Mouse (Mus musculus): ENCODE data around the gene Commd3. TPM values are rescaled to one million over a fixed set of nuclear protein-coding genes. Genes with fewer than 3 reads are reported as not detected.

Commd3 gene
- polyA plus RNA-seq, 1 experiment from 2014 or later: 134 TPM

- Histone ChIP-seq H3K27ac (ENCODE audit: low read depth, low read length) (no peak overlapping the region), H3K9ac (ENCODE audit: low read length) (no peak overlapping the region), H3K36me3 (ENCODE audit: control insufficient read depth, insufficient read depth, low read length) (no peaks in the 10 kb centered on the region), H3K9me3 (ENCODE audit: control insufficient read depth, low read length) (no peaks in the 10 kb centered on the region), H3K4me3 (ENCODE audit: low read depth, low read length) (no peak overlapping the region), H3K4me1 (replicated peaks; ENCODE audit: control insufficient read depth, insufficient read depth, low read length) (peaks cover 9% of the 10 kb centered on the region; the same call in 1 of the 2 replicates), H3K27me3 (ENCODE audit: control insufficient read depth, insufficient read depth, low read length) (peaks cover 63% of the 10 kb centered on the region), H3K4me2 (ENCODE audit: low read depth, low read length, severe bottlenecking) (no peak overlapping the region; the same call in 1 of the 2 replicates)
- no peak for ATAC-seq (replicated peaks; ENCODE audit: low FRiP score)
- DNase-seq (ENCODE audit: low spot score): no peak
- WGBS: under 1% methylated on average over 8 of the region's 8 CpGs
Measured at GRCm38 (mm10) chr2:18695163-18695562, 23.0 kb downstream of the Commd3 start.

GRCm38 (mm10) chr2:18695629-18696150 is 23.5 kb downstream of the Commd3 start:
- H3K36me3 ChIP-seq (ENCODE audit: control insufficient read depth, insufficient read depth, low read length): no peaks in the 10 kb centered on the region
- peaks cover 5% of the 10 kb centered on the region; the same call in 1 of the 2 replicates for H3K4me1 ChIP-seq (replicated peaks; ENCODE audit: control insufficient read depth, insufficient read depth, low read length)
- H3K4me2 ChIP-seq (ENCODE audit: low read depth, low read length, severe bottlenecking): no peak overlapping the region
- H3K27ac ChIP-seq (ENCODE audit: low read depth, low read length): no peak overlapping the region
- H3K9ac ChIP-seq (ENCODE audit: low read length): no peak overlapping the region
- WGBS: 2% methylated on average over 7 of the region's 7 CpGs
- peaks cover 62% of the 10 kb centered on the region for H3K27me3 ChIP-seq (ENCODE audit: control insufficient read depth, insufficient read depth, low read length)
- DNase-seq (ENCODE audit: low spot score) (no peak), ATAC-seq (replicated peaks; ENCODE audit: low FRiP score) (no peak)
- no peak overlapping the region for H3K4me3 ChIP-seq (ENCODE audit: low read depth, low read length)
- no peaks in the 10 kb centered on the region for H3K9me3 ChIP-seq (ENCODE audit: control insufficient read depth, low read length)

DNA sequence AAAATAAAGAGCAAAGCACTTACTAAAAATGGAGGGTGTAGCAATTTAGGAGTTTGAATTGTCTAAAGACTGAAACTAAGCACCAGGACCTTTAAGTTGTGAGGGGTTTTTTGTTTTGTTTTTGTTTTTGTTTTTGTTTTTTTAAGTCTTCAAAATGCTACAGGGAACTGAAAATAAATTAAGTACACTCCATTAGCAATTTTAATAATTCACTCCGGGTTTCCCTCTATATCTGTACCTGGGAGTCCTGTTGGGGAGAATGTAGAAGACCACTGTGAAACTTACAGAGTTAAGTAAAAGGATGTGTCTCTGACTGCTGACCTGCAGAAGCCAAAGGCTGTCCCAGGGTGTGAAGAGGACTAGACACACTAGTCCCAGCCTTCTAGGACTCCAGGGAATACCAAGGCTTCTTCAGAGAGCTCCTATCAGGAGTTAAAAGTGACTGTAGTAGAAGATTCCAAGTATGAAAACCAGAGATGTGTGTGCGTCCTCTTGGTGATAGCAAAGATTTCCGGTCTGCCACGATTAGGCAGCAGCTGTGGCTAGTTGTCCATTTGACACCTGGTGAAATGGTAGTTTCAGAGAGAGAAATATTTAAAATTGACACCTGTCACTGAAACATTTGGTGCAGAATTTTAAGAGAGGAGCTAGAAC is 25.5 kb downstream of the Commd3 start:
- H3K9ac ChIP-seq (ENCODE audit: low read length): no peak overlapping the region
- H3K4me3 ChIP-seq (ENCODE audit: low read depth, low read length): no peak overlapping the region
- no peaks in the 10 kb centered on the region for H3K36me3 ChIP-seq (ENCODE audit: control insufficient read depth, insufficient read depth, low read length)
- WGBS: under 1% methylated on average over 4 of the region's 4 CpGs
- peaks cover 61% of the 10 kb centered on the region for H3K27me3 ChIP-seq (ENCODE audit: control insufficient read depth, insufficient read depth, low read length)
- no peak overlapping the region for H3K4me2 ChIP-seq (ENCODE audit: low read depth, low read length, severe bottlenecking)
- H3K27ac ChIP-seq (ENCODE audit: low read depth, low read length): no peak overlapping the region
- ATAC-seq (replicated peaks; ENCODE audit: low FRiP score): no peak
- no peak for DNase-seq (ENCODE audit: low spot score)
- no peaks in the 10 kb centered on the region for H3K9me3 ChIP-seq (ENCODE audit: control insufficient read depth, low read length)
- H3K4me1 ChIP-seq (replicated peaks; ENCODE audit: control insufficient read depth, insufficient read depth, low read length): peaks cover 3% of the 10 kb centered on the region; the same call in 1 of the 2 replicates

DNA sequence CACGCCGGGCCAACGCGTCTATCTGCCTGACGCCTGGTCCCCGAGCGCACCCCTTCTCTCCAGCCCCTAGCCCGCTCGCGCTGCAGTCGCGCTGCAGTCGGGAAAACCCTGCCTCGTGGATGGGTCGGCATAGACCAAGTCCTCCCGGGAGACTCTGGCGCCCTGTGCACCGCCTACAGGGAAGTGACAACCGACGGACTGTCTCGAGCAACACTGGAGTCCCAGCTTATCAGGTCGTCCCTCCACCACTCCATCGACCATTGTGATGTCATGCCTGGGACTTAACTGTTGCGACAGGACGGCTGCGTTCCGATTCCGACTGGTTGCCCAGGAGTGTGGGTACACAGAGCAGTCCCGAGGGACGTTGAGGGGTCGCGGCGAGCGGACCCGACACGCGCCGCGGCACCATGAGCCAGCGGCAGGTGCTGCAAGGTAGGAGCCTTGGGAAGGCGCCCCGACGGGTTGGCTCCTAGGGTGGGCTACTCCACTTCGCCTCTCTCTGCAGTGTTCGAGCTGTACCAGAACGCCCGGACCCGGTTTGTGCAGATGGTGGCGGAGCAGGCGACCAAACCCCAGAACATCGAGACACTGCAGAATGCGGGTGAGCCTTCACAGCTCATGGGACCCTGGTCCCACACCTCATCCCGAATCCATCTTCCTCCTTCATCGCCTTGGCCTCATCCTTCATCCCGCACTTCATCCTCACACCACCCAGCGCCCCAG is 26.6 kb downstream of the Commd3 start:
- peak; percentile 73 for DNase-seq (ENCODE audit: low spot score)

GRCm38 (mm10) chr2:18699401-18699990 is 27.3 kb downstream of the Commd3 start:
- ATAC-seq (replicated peaks; ENCODE audit: low FRiP score): no peak
- DNase-seq (ENCODE audit: low spot score): no peak
- peaks cover 3% of the 10 kb centered on the region; the same call in 1 of the 2 replicates for H3K4me1 ChIP-seq (replicated peaks; ENCODE audit: control insufficient read depth, insufficient read depth, low read length)
- peaks cover 59% of the 10 kb centered on the region for H3K27me3 ChIP-seq (ENCODE audit: control insufficient read depth, insufficient read depth, low read length)
- H3K9me3 ChIP-seq (ENCODE audit: control insufficient read depth, low read length): no peaks in the 10 kb centered on the region
- H3K4me3 ChIP-seq (ENCODE audit: low read depth, low read length): no peak overlapping the region
- under 1% methylated on average over 11 of the region's 11 CpGs for WGBS
- no peaks in the 10 kb centered on the region for H3K36me3 ChIP-seq (ENCODE audit: control insufficient read depth, insufficient read depth, low read length)
- no peak overlapping the region for H3K4me2 ChIP-seq (ENCODE audit: low read depth, low read length, severe bottlenecking)
- H3K9ac ChIP-seq (ENCODE audit: low read length): no peak overlapping the region
- H3K27ac ChIP-seq (ENCODE audit: low read depth, low read length): no peak overlapping the region

More for the DNA sequence above, 26.6 kb downstream of the Commd3 start:
- Histone ChIP-seq H3K9me3 (ENCODE audit: control insufficient read depth, low read length) (no peaks in the 10 kb centered on the region), H3K36me3 (ENCODE audit: control insufficient read depth, insufficient read depth, low read length) (no peaks in the 10 kb centered on the region), H3K27me3 (ENCODE audit: control insufficient read depth, insufficient read depth, low read length) (peaks cover 59% of the 10 kb centered on the region), H3K4me3 (ENCODE audit: low read depth, low read length) (no peak overlapping the region), H3K4me2 (ENCODE audit: low read depth, low read length, severe bottlenecking) (no peak overlapping the region), H3K27ac (ENCODE audit: low read depth, low read length) (no peak overlapping the region), H3K4me1 (replicated peaks; ENCODE audit: control insufficient read depth, insufficient read depth, low read length) (peaks cover 3% of the 10 kb centered on the region; the same call in 1 of the 2 replicates), H3K9ac (ENCODE audit: low read length) (no peak overlapping the region)
- no peak for ATAC-seq (replicated peaks; ENCODE audit: low FRiP score)
- WGBS: under 1% methylated on average over 56 of the region's 56 CpGs

- DNase-seq (ENCODE audit: low spot score) (no peak), ATAC-seq (replicated peaks; ENCODE audit: low FRiP score) (no peak)
- Histone ChIP-seq H3K9me3 (ENCODE audit: control insufficient read depth, low read length) (no peaks in the 10 kb centered on the region), H3K9ac (ENCODE audit: low read length) (no peak overlapping the region), H3K27me3 (ENCODE audit: control insufficient read depth, insufficient read depth, low read length) (no peaks in the 10 kb centered on the region; the same call in 1 of the 2 replicates), H3K27ac (ENCODE audit: low read depth, low read length) (no peak overlapping the region), H3K36me3 (ENCODE audit: control insufficient read depth, insufficient read depth, low read length) (no peaks in the 10 kb centered on the region), H3K4me3 (ENCODE audit: low read depth, low read length) (no peak overlapping the region), H3K4me1 (replicated peaks; ENCODE audit: control insufficient read depth, insufficient read depth, low read length) (no peaks in the 10 kb centered on the region), H3K4me2 (ENCODE audit: low read depth, low read length, severe bottlenecking) (no peak overlapping the region)
- 76% methylated on average over 3 of the region's 3 CpGs for WGBS
Measured at GRCm38 (mm10) chr2:18710356-18710755, 38.2 kb downstream of the Commd3 start.

GRCm38 (mm10) chr2:18713071-18713470 is 40.9 kb downstream of the Commd3 start:
- Histone ChIP-seq H3K4me2 (ENCODE audit: low read depth, low read length, severe bottlenecking) (no peak overlapping the region), H3K27me3 (ENCODE audit: control insufficient read depth, insufficient read depth, low read length) (no peaks in the 10 kb centered on the region; the same call in 1 of the 2 replicates), H3K9me3 (ENCODE audit: control insufficient read depth, low read length) (no peaks in the 10 kb centered on the region), H3K9ac (ENCODE audit: low read length) (no peak overlapping the region), H3K36me3 (ENCODE audit: control insufficient read depth, insufficient read depth, low read length) (no peaks in the 10 kb centered on the region), H3K4me1 (replicated peaks; ENCODE audit: control insufficient read depth, insufficient read depth, low read length) (no peaks in the 10 kb centered on the region), H3K27ac (ENCODE audit: low read depth, low read length) (no peak overlapping the region), H3K4me3 (ENCODE audit: low read depth, low read length) (no peak overlapping the region)
- 81% methylated on average over 2 of the region's 2 CpGs for WGBS
- ATAC-seq (replicated peaks; ENCODE audit: low FRiP score) (no peak), DNase-seq (ENCODE audit: low spot score) (no peak)

GRCm38 (mm10) chr2:18714337-18714736 is 42.2 kb downstream of the Commd3 start:
- Histone ChIP-seq H3K9ac (ENCODE audit: low read length) (no peak overlapping the region), H3K4me1 (replicated peaks; ENCODE audit: control insufficient read depth, insufficient read depth, low read length) (no peaks in the 10 kb centered on the region), H3K27ac (ENCODE audit: low read depth, low read length) (no peak overlapping the region), H3K4me2 (ENCODE audit: low read depth, low read length, severe bottlenecking) (no peak overlapping the region), H3K27me3 (ENCODE audit: control insufficient read depth, insufficient read depth, low read length) (no peaks in the 10 kb centered on the region; the same call in 1 of the 2 replicates), H3K9me3 (ENCODE audit: control insufficient read depth, low read length) (no peaks in the 10 kb centered on the region), H3K36me3 (ENCODE audit: control insufficient read depth, insufficient read depth, low read length) (no peaks in the 10 kb centered on the region), H3K4me3 (ENCODE audit: low read depth, low read length) (no peak overlapping the region)
- WGBS: 84% methylated on average over 3 of the region's 3 CpGs
- DNase-seq (ENCODE audit: low spot score) (no peak), ATAC-seq (replicated peaks; ENCODE audit: low FRiP score) (no peak)

Measured in forebrain, embryonic 11.5 days (tissue).